Mouse (Mus musculus): Measurements from ENCODE around the gene Asic2. TPM values are rescaled to one million over a fixed set of nuclear protein-coding genes. Genes with fewer than 3 reads are reported as not detected.

The Asic2 gene
- polyA plus RNA-seq, 1 experiment from 2014 or later: 8.7 TPM

GRCm38 (mm10) chr11:81010766-81011165, 957.5 kb downstream of the Asic2 start:
- no peak overlapping the region for H3K27ac ChIP-seq (ENCODE audit: low read length)
- no peaks in the 10 kb centered on the region for H3K9me3 ChIP-seq (ENCODE audit: control insufficient read depth, low read length)
- no peak overlapping the region for H3K4me3 ChIP-seq (replicated peaks; ENCODE audit: low read length)
- no peak overlapping the region for H3K4me2 ChIP-seq (ENCODE audit: low read length)
- H3K4me1 ChIP-seq (replicated peaks; ENCODE audit: control insufficient read depth, insufficient read depth, low read length): 0 out of 2 replicates have a peak, but pooled peaks cover 5% of the 10 kb centered on the region
- H3K9ac ChIP-seq (replicated peaks; ENCODE audit: low read depth, low read length): no peak overlapping the region
- 34% methylated on average over 7 of the region's 7 CpGs for WGBS
- ATAC-seq: no peak
- H3K36me3 ChIP-seq (ENCODE audit: control insufficient read depth, insufficient read depth): no peaks in the 10 kb centered on the region
- H3K27me3 ChIP-seq (replicated peaks; ENCODE audit: control insufficient read depth, insufficient read depth, low read length): no peaks in the 10 kb centered on the region

GRCm38 (mm10) chr11:81009366-81009765, 958.9 kb downstream of the Asic2 start:
- H3K36me3 ChIP-seq (ENCODE audit: control insufficient read depth, insufficient read depth): no peaks in the 10 kb centered on the region
- H3K4me1 ChIP-seq (replicated peaks; ENCODE audit: control insufficient read depth, insufficient read depth, low read length): 0 out of 2 replicates have a peak, but pooled peaks cover 5% of the 10 kb centered on the region
- H3K27ac ChIP-seq (ENCODE audit: low read length): no peak overlapping the region
- WGBS: 89% methylated on average over 12 of the region's 12 CpGs
- no peak overlapping the region for H3K9ac ChIP-seq (replicated peaks; ENCODE audit: low read depth, low read length)
- no peaks in the 10 kb centered on the region for H3K9me3 ChIP-seq (ENCODE audit: control insufficient read depth, low read length)
- H3K4me2 ChIP-seq (ENCODE audit: low read length): no peak overlapping the region
- no peaks in the 10 kb centered on the region for H3K27me3 ChIP-seq (replicated peaks; ENCODE audit: control insufficient read depth, insufficient read depth, low read length)
- no peak overlapping the region for H3K4me3 ChIP-seq (replicated peaks; ENCODE audit: low read length)
- no peak for ATAC-seq

- ATAC-seq: no peak
- Histone ChIP-seq H3K4me2 (ENCODE audit: low read length) (no peak overlapping the region), H3K4me3 (replicated peaks; ENCODE audit: low read length) (no peak overlapping the region), H3K27me3 (replicated peaks; ENCODE audit: control insufficient read depth, insufficient read depth, low read length) (no peaks in the 10 kb centered on the region), H3K9ac (replicated peaks; ENCODE audit: low read depth, low read length) (no peak overlapping the region), H3K36me3 (ENCODE audit: control insufficient read depth, insufficient read depth) (no peaks in the 10 kb centered on the region), H3K27ac (ENCODE audit: low read length) (no peak overlapping the region), H3K4me1 (replicated peaks; ENCODE audit: control insufficient read depth, insufficient read depth, low read length) (no peaks in the 10 kb centered on the region), H3K9me3 (ENCODE audit: control insufficient read depth, low read length) (no peaks in the 10 kb centered on the region)
- WGBS: 74% methylated on average over 2 of the region's 2 CpGs
Observed at GRCm38 (mm10) chr11:81005831-81006230, 962.4 kb downstream of the Asic2 start.

- no peak overlapping the region for H3K27ac ChIP-seq (ENCODE audit: low read length)
- H3K4me1 ChIP-seq (replicated peaks; ENCODE audit: control insufficient read depth, insufficient read depth, low read length): no peaks in the 10 kb centered on the region
- WGBS: 30% methylated on average over 10 of the region's 10 CpGs
- H3K27me3 ChIP-seq (replicated peaks; ENCODE audit: control insufficient read depth, insufficient read depth, low read length): no peaks in the 10 kb centered on the region
- no peaks in the 10 kb centered on the region for H3K36me3 ChIP-seq (ENCODE audit: control insufficient read depth, insufficient read depth)
- no peak overlapping the region for H3K9ac ChIP-seq (replicated peaks; ENCODE audit: low read depth, low read length)
- no peak overlapping the region for H3K4me2 ChIP-seq (ENCODE audit: low read length)
- no peaks in the 10 kb centered on the region for H3K9me3 ChIP-seq (ENCODE audit: control insufficient read depth, low read length)
- H3K4me3 ChIP-seq (replicated peaks; ENCODE audit: low read length): no peak overlapping the region
- no peak for ATAC-seq
Observed at GRCm38 (mm10) chr11:81002769-81003430, 965.4 kb downstream of the Asic2 start.

GRCm38 (mm10) chr11:80995621-80996020, 972.6 kb downstream of the Asic2 start:
- H3K9me3 ChIP-seq (ENCODE audit: control insufficient read depth, low read length): no peaks in the 10 kb centered on the region
- WGBS: 90% methylated on average over 5 of the region's 5 CpGs
- H3K36me3 ChIP-seq (ENCODE audit: control insufficient read depth, insufficient read depth): no peaks in the 10 kb centered on the region
- no peaks in the 10 kb centered on the region for H3K4me1 ChIP-seq (replicated peaks; ENCODE audit: control insufficient read depth, insufficient read depth, low read length)
- no peak for ATAC-seq
- H3K27me3 ChIP-seq (replicated peaks; ENCODE audit: control insufficient read depth, insufficient read depth, low read length): no peaks in the 10 kb centered on the region
- H3K4me2 ChIP-seq (ENCODE audit: low read length): no peak overlapping the region
- no peak overlapping the region for H3K27ac ChIP-seq (ENCODE audit: low read length)
- no peak overlapping the region for H3K4me3 ChIP-seq (replicated peaks; ENCODE audit: low read length)
- no peak overlapping the region for H3K9ac ChIP-seq (replicated peaks; ENCODE audit: low read depth, low read length)

- H3K36me3 ChIP-seq (ENCODE audit: control insufficient read depth, insufficient read depth): no peaks in the 10 kb centered on the region
Observed at GRCm38 (mm10) chr11:80983530-80983929, 984.7 kb downstream of the Asic2 start.

GRCm38 (mm10) chr11:80976239-80976855, 991.9 kb downstream of the Asic2 start:
- H3K9me3 ChIP-seq (ENCODE audit: control insufficient read depth, low read length): no peaks in the 10 kb centered on the region
- H3K4me1 ChIP-seq (replicated peaks; ENCODE audit: control insufficient read depth, insufficient read depth, low read length): no peaks in the 10 kb centered on the region
- no peak overlapping the region for H3K4me3 ChIP-seq (replicated peaks; ENCODE audit: low read length)
- H3K27me3 ChIP-seq (replicated peaks; ENCODE audit: control insufficient read depth, insufficient read depth, low read length): no peaks in the 10 kb centered on the region
- H3K27ac ChIP-seq (ENCODE audit: low read length): no peak overlapping the region
- WGBS: 74% methylated on average over 9 of the region's 9 CpGs
- no peak overlapping the region for H3K4me2 ChIP-seq (ENCODE audit: low read length)
- no peak overlapping the region for H3K9ac ChIP-seq (replicated peaks; ENCODE audit: low read depth, low read length)
- H3K36me3 ChIP-seq (ENCODE audit: control insufficient read depth, insufficient read depth): no peaks in the 10 kb centered on the region
- ATAC-seq: no peak

More at GRCm38 (mm10) chr11:80983530-80983929, 984.7 kb downstream of the Asic2 start:
- no peaks in the 10 kb centered on the region for H3K27me3 ChIP-seq (replicated peaks; ENCODE audit: control insufficient read depth, insufficient read depth, low read length)
- ATAC-seq: no peak
- H3K4me1 ChIP-seq (replicated peaks; ENCODE audit: control insufficient read depth, insufficient read depth, low read length): no peaks in the 10 kb centered on the region
- H3K9ac ChIP-seq (replicated peaks; ENCODE audit: low read depth, low read length): no peak overlapping the region
- no peak overlapping the region for H3K27ac ChIP-seq (ENCODE audit: low read length)
- no peaks in the 10 kb centered on the region for H3K9me3 ChIP-seq (ENCODE audit: control insufficient read depth, low read length)
- 50% methylated on average over 5 of the region's 5 CpGs for WGBS
- no peak overlapping the region for H3K4me2 ChIP-seq (ENCODE audit: low read length)
- H3K4me3 ChIP-seq (replicated peaks; ENCODE audit: low read length): no peak overlapping the region

GRCm38 (mm10) chr11:80974616-80975015, 993.6 kb downstream of the Asic2 start:
- no peak overlapping the region for H3K27ac ChIP-seq (ENCODE audit: low read length)
- no peak overlapping the region for H3K4me3 ChIP-seq (replicated peaks; ENCODE audit: low read length)
- no peaks in the 10 kb centered on the region for H3K27me3 ChIP-seq (replicated peaks; ENCODE audit: control insufficient read depth, insufficient read depth, low read length)
- no peak overlapping the region for H3K9ac ChIP-seq (replicated peaks; ENCODE audit: low read depth, low read length)
- no peaks in the 10 kb centered on the region for H3K9me3 ChIP-seq (ENCODE audit: control insufficient read depth, low read length)
- H3K36me3 ChIP-seq (ENCODE audit: control insufficient read depth, insufficient read depth): no peaks in the 10 kb centered on the region
- ATAC-seq: no peak
- no peaks in the 10 kb centered on the region for H3K4me1 ChIP-seq (replicated peaks; ENCODE audit: control insufficient read depth, insufficient read depth, low read length)
- no peak overlapping the region for H3K4me2 ChIP-seq (ENCODE audit: low read length)
- 62% methylated on average over 5 of the region's 5 CpGs for WGBS

GRCm38 (mm10) chr11:80973976-80974375, 994.3 kb downstream of the Asic2 start:
- ATAC-seq: no peak
- Histone ChIP-seq H3K4me3 (replicated peaks; ENCODE audit: low read length) (no peak overlapping the region), H3K9me3 (ENCODE audit: control insufficient read depth, low read length) (no peaks in the 10 kb centered on the region), H3K36me3 (ENCODE audit: control insufficient read depth, insufficient read depth) (no peaks in the 10 kb centered on the region), H3K4me2 (ENCODE audit: low read length) (no peak overlapping the region), H3K27me3 (replicated peaks; ENCODE audit: control insufficient read depth, insufficient read depth, low read length) (no peaks in the 10 kb centered on the region), H3K27ac (ENCODE audit: low read length) (no peak overlapping the region), H3K9ac (replicated peaks; ENCODE audit: low read depth, low read length) (no peak overlapping the region), H3K4me1 (replicated peaks; ENCODE audit: control insufficient read depth, insufficient read depth, low read length) (no peaks in the 10 kb centered on the region)
- WGBS: 67% methylated on average over 6 of the region's 6 CpGs
